Mouse (Mus musculus): ENCODE data around the gene Mindy4. TPM values are rescaled to one million over a fixed set of nuclear protein-coding genes. Genes with fewer than 3 reads are reported as not detected.
A peak's percentile ranks its signal among the peaks of the same experiment; 100 is the strongest.

Gene Mindy4
- total RNA-seq, 2 experiments from 2014 or later = 12.6 to 13.0 TPM

DNA sequence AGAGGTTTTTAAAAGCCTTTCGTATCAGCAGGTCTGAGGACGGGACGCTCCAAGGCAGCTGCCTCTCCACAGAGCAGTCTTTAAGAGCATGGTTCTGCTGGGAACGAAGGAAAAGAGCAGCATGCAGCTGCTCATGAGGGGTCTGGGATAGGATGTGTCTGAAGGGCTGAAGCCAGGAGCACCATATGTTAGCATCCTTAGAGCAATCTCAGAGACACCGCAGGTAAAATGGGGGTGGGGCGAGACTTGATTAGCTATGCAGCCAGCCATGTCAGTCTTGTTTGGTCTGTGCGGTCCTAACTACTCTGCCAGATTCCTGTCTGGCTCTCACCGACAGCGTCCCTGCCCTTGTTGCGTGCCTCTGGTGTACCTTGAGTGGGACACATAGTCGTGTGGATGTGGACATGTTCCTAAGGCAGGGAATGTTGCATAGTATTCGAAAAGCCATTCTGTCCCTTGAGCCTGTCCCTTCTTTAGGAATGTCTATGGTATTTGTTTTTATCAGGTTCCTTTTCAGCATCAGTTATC is 43.8 kb downstream of the Mindy4 start:
- intact Hi-C loops (cut with DNase I) = no loop called here
- DNase-seq (ENCODE audit: low spot score in 2 of 2) = no peak

DNA sequence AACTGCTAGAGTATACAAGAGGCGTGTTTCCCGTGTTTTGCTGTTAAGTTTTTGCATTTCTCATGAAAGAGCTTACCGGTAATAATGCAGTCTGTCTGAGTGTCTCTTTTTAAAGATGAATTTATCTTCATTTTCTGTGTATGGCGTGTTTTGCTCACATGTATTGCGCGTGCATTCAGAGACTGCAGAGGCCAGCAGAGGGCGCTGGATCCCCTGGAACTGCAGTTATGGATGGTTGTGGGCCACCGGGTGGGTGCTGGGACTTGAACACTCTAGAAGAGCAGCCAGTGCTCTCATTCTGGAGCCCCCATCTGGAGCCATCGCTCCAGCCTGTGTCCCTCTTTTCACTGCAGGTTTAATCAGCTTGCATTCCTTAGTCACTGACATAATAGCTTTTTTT is 46.1 kb downstream of the Mindy4 start:
- intact Hi-C loops (cut with DNase I) = no loop called here
- DNase-seq (ENCODE audit: low spot score in 2 of 2) = no peak

DNA sequence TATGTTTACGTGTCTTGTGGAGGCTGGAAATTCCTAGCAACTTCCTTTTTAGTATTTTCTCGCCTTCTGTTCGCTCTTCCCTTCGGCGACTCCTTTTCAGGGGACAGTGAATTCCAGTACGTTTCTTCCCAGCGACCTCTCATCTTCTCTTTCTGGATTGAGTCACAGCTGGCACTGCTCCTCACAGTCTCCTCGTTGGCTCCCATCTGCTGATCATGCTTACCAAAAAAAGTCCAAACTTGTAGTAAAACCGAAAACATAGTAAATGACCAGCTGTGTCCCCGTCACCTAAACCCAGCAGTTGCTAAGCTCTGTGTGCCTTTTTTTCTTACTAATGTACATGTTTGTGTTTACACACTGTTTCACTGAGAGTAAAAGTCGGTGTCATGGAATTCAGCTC is 47.6 kb downstream of the Mindy4 start:
- DNase-seq (ENCODE audit: low spot score in 2 of 2) = peak in 1 of 2 experiments; percentile 21
- intact Hi-C loops (cut with DNase I) = no loop called here

DNA sequence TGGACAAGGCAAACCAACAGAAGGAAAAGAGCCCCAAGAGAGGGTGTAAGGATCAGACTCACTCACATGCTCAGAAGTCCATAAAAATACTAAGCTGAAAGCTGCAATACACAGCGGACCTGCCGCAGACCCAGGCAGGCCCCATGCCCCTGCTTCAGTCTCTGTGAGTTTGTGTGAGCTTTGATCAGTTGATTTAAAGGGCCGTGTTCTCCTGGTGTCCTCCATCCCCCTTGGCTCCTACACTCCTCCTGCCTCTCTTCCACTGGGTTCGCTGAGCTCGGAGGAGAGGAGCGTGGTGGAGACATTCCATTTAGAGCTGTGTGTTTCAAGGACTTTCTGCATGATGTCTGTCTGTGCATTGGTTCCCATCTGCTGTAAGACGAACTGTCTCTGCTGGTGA is 48.4 kb downstream of the Mindy4 start:
- no peak for DNase-seq (ENCODE audit: low spot score in 2 of 2)
- intact Hi-C loops (cut with DNase I) = no loop called here

DNA sequence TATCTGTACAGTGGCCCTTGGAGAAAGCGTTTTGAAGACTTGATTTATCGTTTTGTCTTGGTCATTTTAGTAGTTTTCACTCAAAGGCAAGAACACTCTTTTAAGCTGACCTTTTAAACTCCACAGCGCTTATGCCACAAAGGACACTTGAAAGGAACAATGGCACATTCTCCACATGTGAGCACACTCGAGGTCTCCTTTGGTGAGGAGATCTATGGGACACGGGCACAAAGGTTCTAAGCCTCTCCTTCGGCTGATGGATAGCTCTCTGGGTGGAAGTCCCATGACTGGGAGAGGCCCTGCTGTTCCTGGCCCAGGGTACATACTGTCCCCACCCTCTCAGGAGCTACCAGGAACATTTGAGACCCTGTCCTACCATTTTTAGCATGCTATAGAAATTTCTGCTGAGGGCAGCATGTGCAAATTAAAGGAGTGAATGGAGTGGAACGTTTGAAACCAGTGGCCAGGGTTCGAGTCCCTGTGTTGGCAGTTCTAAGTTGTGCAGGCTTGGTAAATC is 49.6 kb downstream of the Mindy4 start:
- no peak for DNase-seq (ENCODE audit: low spot score in 2 of 2)
- intact Hi-C loops (cut with DNase I) = no loop called here

DNA sequence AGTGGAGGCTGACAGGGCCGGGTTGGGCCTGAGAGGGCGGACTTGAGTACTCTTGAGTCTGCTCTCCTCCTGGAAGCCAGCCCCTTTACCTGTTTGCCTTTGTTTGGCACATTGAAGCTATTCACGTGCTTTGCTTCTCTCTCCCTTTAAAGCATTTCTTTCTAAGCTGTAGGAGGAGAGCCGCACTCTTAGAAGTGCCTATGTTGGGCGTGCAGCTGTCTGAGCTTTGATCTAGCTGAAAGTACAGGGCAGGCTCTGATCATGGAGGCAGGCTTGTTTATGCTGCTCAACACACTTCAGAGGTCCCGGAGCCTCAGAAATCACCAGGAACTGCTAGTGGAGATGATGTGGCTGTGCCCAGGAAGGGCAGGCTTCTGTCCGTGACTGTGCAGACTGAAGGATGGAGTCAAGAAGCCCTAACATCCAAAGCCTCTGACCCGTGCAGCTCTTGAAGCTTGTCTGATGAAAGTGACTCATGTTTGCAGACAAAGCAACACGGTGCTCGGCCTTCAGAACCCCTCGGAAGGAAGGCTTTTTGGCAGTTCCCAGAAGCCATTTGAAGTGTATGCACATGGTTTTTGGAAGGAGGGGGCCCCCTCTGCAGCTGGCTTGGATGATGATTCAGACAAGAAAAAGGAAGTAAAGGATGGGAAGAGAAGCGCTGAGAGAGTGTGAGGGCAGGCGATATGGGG is 53.5 kb downstream of the Mindy4 start:
- peak in 1 of 2 experiments; percentile 28 for DNase-seq (ENCODE audit: low spot score in 2 of 2)
- intact Hi-C loops (cut with DNase I) = no loop called here

DNA sequence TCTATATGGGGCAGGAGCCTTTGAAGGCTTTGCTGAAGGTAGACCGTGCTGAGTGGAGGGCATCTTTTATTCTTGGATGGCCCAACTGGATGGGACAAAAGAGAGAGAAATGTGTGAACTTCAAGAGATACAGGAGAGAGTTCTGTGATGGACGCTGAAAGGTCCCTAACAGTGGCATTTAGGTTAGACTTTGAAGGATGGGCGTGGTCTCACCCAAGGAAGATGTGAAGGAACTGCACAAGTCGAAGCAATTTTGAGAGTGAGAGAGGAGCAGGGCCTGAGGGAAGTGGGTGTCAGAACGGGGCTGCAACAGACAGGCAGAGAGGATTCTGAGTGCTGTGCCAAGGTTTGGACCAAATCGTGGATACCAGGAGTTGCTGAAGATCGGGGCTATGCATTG is 54.1 kb downstream of the Mindy4 start:
- DNase-seq (ENCODE audit: low spot score in 2 of 2) = no peak
- intact Hi-C loops (cut with DNase I) = no loop called here

DNA sequence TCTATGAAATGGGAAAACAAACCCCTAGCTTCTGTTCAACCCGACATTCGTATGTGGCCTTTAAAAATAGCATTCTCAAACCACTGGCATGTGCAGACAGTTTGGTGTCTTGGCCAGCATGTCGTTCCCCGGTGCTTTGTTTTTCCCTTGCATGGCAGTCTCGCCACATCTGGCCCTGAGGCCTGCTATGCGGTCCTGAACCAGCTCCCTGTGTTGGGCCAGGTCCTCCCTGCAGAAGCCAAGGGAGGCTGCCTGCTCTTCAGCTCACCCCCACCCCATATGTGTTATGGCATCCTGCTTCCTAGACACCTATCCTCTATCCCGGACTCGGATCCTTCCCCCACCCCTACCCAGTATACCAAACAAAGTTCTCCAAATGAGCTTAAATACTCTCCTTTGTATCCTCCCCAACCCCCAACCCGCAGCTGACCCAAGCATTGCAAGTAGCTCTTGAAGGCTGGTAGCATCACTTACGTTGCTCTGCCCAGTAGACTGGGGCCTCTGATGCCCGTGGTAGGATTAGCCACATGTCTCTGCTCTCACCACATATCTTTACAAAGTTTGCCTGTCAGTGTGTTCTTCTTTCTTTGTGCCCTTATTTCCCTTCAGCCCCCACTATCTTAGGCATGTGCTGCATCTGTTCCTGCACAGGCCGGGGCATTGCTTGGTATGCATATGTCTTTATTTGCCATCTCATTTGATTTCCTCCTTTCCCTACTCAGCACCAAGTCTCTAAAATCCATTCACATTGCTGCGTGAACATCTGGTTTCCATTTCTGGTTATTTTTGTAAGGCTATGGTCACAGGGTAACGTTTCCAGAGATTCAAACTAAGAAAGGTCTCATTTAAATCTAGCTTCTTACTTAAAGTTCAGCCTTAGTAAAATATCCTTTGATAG is 55.5 kb downstream of the Mindy4 start:
- intact Hi-C loops (cut with DNase I) = no loop called here
- no peak for DNase-seq (ENCODE audit: low spot score in 2 of 2)

DNA sequence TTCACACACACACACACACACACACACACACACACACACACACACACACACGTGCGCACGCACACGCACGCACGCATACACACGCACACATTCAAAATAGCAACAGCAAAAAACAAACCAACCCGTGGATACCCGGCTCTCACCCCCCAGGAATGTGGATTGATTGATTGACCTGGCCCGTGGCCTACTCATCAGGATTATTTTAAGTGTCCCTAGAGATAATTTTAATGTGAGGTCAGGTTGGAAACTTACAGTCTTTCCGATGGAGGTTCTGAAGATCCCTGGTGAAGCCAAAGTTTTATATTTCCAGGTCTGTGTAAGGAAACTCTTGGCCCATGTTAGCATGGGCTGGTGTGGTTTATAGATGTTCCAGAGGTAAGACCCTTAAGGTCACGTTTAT is 59.0 kb downstream of the Mindy4 start:
- DNase-seq (ENCODE audit: low spot score in 2 of 2) = no peak
- intact Hi-C loops (cut with DNase I) = no loop called here

DNA sequence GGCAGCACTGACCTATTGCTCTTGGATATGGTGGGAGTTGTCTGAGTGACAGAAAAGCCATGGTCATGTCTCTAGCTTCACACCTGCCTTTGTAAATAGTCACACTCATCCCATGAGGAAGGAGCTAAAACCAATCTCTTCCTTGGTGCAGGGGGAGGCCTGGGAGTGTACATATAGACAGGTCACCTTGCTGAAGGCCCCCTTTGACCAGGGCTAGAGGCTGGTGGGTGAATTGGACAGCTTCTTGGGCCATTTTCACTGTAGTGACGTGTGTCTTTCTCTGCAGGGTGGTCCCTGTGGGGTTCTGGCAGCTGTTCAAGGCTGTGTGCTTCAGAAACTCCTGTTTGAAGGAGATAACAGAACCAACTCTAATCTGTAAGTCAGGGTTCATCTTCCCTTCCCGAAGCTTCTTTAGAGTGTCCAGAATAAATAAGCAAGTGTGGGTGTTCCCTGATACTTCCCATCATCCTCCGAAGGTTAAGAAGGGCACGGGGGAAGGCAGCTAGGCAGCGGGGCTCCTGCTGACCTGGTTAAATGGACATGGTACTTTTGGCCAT is 60.4 kb downstream of the Mindy4 start:
- no peak for DNase-seq (ENCODE audit: low spot score in 2 of 2)
- intact Hi-C loops (cut with DNase I) = no loop called here

DNA sequence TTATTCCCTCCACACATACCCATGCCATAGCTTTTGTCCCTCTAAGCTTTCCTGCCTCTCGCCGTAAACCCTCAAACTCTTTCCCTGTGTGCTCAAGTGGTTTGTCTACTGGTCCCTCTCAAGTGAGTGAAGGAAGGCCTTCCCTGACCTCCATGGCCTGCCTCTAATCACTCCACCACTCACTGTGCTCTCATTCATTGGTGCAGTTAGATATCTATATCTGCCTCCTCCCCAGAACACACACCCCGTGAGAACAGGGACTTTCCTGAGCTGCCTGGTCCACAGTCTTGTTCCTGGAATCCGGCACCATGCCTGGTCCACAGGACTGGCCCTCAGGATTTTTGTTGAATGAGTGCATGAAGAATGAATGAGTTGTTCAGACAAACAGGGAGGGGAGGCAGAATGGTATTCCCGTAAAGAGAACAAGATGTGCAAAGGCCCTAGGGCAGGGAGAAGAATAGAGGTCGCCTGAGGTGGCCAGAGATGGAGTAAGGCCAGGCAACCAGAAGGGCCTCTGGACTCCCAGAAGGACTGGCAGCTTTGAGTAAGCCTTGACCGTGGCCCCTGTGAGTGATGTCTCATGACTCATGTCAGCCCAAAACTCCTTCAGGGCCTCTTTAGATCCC is 61.7 kb downstream of the Mindy4 start:
- DNase-seq (ENCODE audit: low spot score in 2 of 2) = no peak
- intact Hi-C loops (cut with DNase I) = no loop called here

DNA sequence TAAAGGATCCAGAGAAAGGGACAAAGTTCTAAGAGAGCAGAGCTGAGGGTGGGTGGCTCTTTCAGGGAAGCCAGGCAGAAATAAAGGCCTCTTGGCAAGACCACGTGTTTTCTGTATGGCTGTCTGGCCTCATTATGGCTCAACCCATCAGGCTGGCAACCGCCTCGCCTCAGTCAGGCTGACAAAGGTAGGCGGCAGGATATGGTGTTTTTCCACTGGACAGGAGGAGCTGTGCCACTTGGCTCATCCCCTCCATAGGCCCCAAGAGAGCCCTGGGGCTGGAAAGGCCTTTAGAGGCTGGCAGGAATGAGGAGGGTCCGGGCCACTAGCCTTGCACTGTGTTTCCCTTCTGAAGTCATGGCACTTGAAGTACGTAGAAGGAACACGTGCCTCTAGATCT is 69.8 kb downstream of the Mindy4 start:
- intact Hi-C loops (cut with DNase I) = no loop called here
- peak in 1 of 2 experiments; percentile 29 for DNase-seq (ENCODE audit: low spot score in 2 of 2)

DNA sequence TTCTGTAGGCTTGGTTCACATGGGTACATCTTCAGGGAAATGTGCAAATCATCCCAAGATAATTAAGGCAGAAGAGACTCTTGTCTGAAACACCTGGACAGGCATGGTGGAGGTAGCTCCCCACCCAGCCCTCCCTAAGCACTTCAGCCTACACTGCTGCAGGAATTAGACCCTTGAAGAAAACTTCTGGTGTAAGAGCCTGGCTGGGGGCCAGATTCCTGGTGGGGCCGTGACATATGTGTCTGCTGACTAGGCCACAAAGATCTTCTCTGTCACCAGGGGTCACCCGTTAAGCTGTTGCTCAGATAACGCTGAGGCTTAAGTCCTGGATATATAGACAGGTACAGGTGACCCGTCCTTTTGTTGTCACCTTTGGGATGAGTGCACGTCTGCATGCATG is 70.3 kb downstream of the Mindy4 start:
- no peak for DNase-seq (ENCODE audit: low spot score in 2 of 2)
- intact Hi-C loops (cut with DNase I) = no loop called here

DNA sequence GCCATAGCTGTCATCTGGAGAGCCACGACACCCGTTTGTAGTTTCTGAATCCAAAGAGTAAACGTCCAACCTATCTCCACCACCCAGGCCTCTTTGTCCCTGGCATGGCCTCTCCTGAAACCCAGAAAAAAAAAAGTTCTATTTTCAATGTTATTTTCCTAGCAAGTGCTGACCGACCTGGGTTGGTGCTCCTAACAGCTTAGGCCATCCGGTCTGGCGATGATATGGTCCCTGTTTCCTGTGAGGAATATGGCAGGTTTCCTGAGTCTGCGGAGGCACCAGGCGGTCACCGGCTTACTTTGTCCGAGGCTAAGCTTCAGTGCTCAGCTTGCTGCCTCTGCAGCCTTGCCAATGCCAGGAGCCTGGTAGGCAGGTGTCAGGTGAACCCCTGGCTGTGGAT is 71.8 kb downstream of the Mindy4 start:
- intact Hi-C loops (cut with DNase I) = no loop called here
- DNase-seq (ENCODE audit: low spot score in 2 of 2) = no peak

DNA sequence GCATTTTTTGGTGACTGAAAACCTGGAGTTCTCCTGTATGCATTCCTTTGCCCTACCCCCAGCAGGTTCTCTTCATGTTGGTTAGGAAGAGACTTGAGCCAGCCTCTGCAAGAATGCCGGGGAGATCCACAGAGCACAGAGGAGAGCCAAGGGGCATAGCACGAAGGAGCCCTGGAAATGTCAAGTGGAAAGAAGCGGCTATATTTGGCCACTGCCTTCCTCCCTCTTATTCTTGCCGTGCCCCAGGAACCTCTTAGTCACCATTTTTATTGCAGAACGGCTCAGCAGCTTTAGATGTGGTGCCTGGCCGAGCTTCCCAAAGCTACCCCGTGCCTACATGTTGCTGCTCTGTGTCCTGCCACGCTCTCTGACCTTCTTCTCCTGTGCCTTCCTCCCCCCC is 72.6 kb downstream of the Mindy4 start:
- no peak for DNase-seq (ENCODE audit: low spot score in 2 of 2)
- intact Hi-C loops (cut with DNase I) = no loop called here

DNA sequence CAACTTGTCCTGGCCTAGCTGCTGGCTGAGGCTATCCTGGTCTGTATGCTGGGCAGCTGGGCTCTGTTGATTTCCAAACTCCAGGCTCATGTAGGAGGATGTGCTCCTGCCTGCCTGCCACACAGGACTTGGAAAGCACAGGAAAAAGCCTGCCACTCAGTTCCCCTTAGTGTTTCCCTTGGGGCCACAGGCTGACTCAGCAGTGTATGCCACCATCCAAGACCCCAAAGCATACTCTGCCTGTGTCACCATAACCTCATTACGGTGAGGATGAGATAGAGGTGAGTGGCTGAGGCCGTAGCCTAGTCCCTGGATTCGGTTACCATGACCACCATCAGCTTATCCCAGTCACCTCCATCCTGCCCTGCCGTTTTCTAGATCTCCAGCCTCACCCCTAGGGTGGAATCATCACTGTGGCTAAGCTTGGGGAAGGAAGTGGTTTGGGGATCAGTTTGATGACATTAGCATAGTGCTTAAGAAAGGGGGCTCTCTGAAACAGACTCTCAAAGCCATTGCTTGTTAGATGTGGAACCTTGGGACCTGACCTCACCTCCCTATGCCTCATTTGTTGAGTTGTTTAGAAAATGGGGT is 73.6 kb downstream of the Mindy4 start:
- no peak for DNase-seq (ENCODE audit: low spot score in 2 of 2)
- intact Hi-C loops (cut with DNase I) = no loop called here

DNA sequence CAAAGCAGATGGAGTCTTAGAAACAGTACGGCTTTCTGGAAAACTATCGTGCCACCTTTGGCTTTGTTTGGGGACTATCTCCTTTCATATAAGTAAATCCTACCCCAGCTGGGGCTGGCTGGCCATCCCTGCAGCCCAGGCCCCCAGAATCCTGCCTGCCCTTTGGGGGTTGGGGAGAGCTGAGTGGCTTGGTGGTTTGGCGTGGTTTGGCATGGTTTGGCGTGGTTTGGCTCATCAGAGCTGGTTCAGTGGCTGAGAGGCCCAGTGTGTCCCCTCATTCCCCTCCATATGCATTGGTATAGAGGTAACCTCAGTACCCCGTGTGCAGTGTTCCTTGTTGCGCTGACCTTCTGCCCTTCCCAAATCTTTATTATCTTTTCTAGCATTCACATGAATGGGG is 74.9 kb downstream of the Mindy4 start:
- no peak for DNase-seq (ENCODE audit: low spot score in 2 of 2)
- intact Hi-C loops (cut with DNase I) = no loop called here

DNA sequence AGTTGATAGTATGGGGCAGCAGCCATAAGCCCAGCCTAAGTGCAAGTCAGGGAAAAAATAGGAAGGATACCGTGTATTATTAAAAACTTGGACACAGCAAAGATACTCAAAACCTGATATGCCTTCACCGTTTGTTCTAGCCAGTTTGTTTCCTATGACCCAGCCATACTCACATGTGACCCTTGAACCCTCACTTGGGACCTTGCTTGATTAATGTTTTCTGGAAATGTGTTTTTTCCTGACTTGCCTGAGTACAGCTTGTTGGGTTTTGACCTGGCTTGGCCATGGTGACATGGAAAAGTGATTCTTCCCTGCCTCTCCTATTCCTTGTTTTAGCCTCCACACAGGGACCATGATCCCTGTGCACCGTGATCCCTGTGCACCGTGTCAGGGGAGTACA is 75.3 kb downstream of the Mindy4 start:
- intact Hi-C loops (cut with DNase I) = no loop called here
- no peak for DNase-seq (ENCODE audit: low spot score in 2 of 2)

DNA sequence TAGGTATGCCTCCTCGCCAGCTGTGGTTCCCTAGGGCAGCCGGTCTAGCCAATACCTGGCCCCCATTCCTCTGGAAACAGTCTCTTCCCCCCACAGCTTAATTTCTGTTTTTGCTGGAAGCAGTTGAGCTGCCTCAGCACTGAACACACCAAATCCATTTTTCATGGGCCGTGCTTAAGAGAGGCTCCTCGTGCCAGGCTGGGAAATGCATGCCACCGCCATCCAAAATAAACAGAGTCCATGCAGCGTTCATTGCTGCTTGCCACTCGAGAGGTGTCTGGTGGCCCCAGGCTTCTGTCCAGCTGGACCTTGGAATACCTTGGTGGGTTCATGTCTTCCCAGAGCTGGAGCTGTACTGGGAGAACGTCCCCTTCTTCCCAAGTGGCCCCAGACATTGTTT is 77.8 kb downstream of the Mindy4 start:
- DNase-seq (ENCODE audit: low spot score in 2 of 2) = no peak
- intact Hi-C loops (cut with DNase I) = no loop called here

DNA sequence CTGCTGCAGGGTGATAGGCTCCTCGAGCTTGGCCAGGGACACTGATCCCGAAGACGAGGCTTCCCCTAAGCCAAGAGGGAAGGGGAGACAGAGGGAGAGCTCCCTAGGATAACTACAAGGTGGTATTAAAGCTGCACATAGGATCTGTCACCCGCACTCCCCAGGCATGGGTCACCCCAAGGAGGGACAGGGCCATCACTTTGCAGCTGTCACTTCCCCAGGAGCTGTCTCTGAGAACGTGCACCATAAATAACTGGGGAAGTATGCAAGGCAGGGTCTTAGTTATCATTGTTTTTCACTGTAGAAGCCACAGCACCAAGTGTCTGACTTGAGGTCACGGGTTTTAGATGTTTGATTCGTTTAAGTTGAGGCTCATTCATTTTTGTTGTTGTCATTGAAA is 78.5 kb downstream of the Mindy4 start:
- DNase-seq (ENCODE audit: low spot score in 2 of 2) = no peak
- intact Hi-C loops (cut with DNase I) = no loop called here

Measured in left cerebral cortex, postnatal 25 days (tissue).